Mouse (Mus musculus) heart, adult 18-20 months (tissue): ENCODE measurements around the gene Relch. TPM values are rescaled to one million over a fixed set of nuclear protein-coding genes. Genes with fewer than 3 reads are reported as not detected.

ENCODE experiments used
- DNase-seq, 2 experiments: peaks; one replicate each; pipeline ENCODE4 v3.0.0; 2021 to 2022; ENCODE audit warnings: mixed read lengths in 1 of 2
- total RNA-seq, 2 experiments: library from RNA; stranded (reverse); gene quantifications; 2 replicates each; pipeline ENCODE4 v1.2.3; 2021

Gene Relch
- total RNA-seq, 2 experiments from 2014 or later = 21.8 to 22.4 TPM

DNA sequence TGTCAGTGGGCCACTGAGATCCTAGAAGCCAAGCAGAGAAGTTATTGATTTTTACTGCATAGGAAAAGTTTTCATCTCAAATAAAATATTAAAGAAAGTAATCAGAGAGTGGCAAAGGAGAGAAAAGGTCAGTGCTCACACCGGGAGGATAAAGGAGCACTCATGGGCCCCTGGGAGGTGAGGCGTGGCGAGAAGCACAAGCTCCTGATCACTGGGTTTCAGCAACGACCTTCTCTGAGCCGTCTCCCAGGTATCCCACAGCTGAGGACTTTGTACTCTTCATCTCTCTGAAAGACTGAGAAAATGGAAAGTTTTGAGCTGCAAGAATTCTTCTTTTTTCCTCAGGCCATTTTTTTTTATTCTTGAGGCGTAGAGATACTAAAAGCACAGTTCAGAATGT lies 131.0 kb downstream of the Relch start:
- no peak for DNase-seq

DNA sequence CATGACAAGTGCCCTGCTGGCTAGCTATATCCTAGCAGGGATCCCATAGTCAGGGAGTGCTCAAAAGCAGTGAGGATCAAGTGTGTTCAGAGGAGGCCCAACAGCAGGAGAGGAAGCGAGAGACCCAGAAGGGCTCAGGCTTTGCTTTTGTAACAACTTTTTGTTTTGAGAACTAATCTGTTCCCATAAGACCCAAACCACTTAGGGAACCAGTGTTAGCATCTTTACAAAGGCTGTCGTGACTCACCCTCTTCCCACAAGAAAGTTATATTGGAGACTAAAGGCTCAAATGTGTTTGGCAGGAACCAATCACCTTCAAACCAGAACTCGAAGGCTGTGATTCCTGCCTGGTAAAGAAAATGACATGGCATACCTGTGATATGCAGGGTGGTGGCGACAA lies 132.0 kb downstream of the Relch start:
- DNase-seq = no peak

DNA sequence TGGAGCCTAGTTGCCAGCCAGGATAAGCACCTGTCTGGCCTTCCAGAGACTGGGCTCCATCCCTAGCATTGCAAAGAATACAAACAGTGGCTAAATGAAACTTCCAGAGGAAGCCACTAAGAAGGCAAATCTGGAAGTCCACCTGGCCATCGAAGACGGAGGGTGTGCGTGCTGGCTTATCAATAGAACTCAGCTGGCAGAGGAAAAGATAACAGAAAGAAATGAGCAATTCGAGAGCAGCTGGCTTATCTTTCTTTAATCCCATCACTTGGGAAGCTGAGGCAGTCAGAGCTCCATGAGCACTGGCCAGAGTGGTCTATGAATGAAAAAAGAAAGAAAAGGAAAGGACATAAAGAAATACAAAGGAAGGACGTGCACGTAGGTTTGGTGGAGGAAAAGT lies 136.9 kb downstream of the Relch start:
- no peak for DNase-seq

DNA sequence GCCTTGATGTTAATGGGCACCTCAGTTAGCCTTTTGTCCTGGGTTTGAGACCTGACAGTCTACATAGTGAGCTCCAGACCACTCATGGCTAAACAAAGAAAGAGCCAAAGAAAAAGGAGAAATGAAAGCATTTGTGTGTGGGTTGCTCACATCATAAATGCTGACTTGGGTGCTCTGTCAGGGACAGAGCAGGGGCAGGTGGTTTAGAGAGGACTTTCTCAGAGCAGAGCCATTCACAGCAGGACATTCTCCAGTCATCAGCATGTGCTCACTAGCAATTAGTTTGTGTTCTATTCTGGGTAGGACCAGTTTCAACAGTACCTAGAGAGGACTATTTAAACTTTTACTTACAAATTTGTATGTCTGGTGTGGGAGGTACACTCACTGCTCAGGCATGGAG lies 137.6 kb downstream of the Relch start:
- DNase-seq = no peak

DNA sequence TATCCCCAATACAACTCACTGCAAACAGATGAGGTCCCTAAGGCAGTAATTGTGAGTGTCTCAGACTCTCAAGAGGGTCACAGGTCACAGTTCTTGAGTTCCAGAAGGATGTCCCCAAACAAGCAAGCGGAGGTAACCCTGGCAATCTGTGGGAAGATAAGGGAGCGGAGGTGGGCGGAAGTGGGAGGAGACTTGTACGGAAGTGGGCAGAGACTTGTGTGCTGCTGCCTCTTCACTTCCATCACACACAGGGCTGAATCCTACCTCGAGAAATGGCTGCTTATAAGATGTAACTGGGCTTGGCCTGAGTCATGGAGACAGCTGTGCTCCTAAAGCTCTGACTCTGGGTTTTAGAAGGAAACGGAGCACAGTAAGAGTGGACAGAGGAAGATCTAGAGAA lies 139.3 kb downstream of the Relch start:
- DNase-seq = no peak

DNA sequence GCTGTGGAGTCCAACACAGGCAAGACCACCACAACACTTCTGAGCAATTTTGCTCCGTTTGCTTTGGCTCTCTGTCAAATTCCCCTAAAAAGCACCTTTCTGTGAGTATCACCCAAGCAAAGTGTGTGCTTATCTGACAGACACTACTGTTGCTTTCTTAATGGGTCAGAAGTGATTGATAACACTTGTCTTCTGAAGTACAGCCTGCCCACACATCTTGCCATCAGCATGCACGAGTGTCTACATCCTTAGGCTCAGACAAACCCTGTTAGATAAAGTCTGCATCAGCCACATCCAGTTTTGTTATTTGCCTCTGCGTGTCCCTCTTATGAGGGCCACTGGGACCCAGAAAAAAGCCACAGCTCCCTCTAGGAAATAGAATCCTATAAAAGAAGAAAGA lies 140.6 kb downstream of the Relch start:
- no peak for DNase-seq

Other genes with a start within 250 kb of the Relch start
- 10 to 100 TPM; 12.2 to 12.7 TPM for gene Pign, start 184 bp upstream of the Relch start, total RNA-seq
- 1 to 10 TPM; 1.6 TPM for gene Tnfrsf11a, start 116.9 kb downstream of the Relch start, total RNA-seq